Mouse (Mus musculus): Measurements from ENCODE around the gene Ttll7. TPM values are rescaled to one million over a fixed set of nuclear protein-coding genes. Genes with fewer than 3 reads are reported as not detected.

Gene Ttll7
- polyA plus RNA-seq, 2 experiments = 0.23 to 0.47 TPM

GRCm38 (mm10) chr3:146849360-146849759 lies 2.8 kb upstream of the Ttll7 start:
- TF ChIP-seq EP300 (IDR thresholded peaks at IDR 0.05; ENCODE audit: low read depth) = no peak
- TF ChIP-seq CTCF (IDR thresholded peaks at IDR 0.05; ENCODE audit: low read depth) = no peak
- no peak overlapping the region for H3K4me3 ChIP-seq (ENCODE audit: insufficient read depth in 1 of 2, low read depth in 2 of 2, low read length in 2 of 2)
- H3K9me3 ChIP-seq (ENCODE audit: control insufficient read depth, low read length) = no peaks in the 10 kb centered on the region
- DNase-seq (ENCODE audit: low read depth in 3 of 3, low spot score in 3 of 3) = no peak
- 62% methylated on average over 7 of the region's 7 CpGs for WGBS (ENCODE audit: insufficient replicate concordance)
- H3K27ac ChIP-seq = no peak overlapping the region
- no peak overlapping the region for H3K4me2 ChIP-seq (ENCODE audit: low read depth)
- no peaks in the 10 kb centered on the region for H3K36me3 ChIP-seq (replicated peaks; ENCODE audit: control insufficient read depth, insufficient read depth, low read depth)
- H3K27me3 ChIP-seq (ENCODE audit: control insufficient read depth, insufficient read depth, low read length) = no peaks in the 10 kb centered on the region; the same call in none of the 2 replicates
- H3K4me1 ChIP-seq (replicated peaks; ENCODE audit: control insufficient read depth in 2 of 2, insufficient read depth in 2 of 2, low read length in 1 of 2) = no peaks in the 10 kb centered on the region
- no peak for ATAC-seq (ENCODE audit: insufficient read depth)
- no peak overlapping the region for H3K9ac ChIP-seq (replicated peaks)

DNA sequence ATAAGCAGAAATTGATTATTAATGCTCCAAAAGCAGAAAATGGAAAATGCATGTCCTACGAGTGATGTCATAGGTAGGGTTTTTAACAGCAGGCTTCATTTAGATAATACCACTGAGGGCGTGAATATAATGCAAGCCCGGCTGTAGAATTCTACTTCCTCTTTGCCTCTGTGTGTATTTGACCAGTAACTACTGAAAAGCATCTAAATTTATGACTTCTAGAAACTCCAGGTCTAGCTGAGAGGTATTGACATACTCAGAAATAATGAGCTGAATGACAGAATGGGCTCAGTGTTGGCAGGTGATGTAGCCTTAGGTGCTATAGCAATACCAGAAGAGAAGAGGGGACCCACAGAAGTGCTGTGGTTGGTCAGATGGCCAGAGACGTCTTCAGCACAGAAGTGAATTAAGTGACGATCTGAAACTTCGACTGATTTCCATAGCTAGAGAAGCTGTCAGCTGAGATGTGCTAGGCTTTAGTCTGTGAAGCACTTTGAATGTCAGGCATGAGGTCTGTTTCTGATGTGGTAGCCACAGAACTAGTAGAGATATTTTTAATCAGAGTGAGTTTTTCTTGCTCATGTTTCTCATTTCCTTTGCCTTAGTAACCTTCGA lies 2.4 kb downstream of the Ttll7 start:
- H3K4me3 ChIP-seq (ENCODE audit: insufficient read depth in 1 of 2, low read depth in 2 of 2, low read length in 2 of 2) = no peak overlapping the region
- ATAC-seq (ENCODE audit: insufficient read depth) (no peak), DNase-seq (ENCODE audit: low read depth in 3 of 3, low spot score in 3 of 3) (no peak)
- no peaks in the 10 kb centered on the region for H3K4me1 ChIP-seq (replicated peaks; ENCODE audit: control insufficient read depth in 2 of 2, insufficient read depth in 2 of 2, low read length in 1 of 2)
- 38% methylated on average over 7 of the region's 7 CpGs for WGBS (ENCODE audit: insufficient replicate concordance)
- H3K27ac ChIP-seq = no peak overlapping the region
- H3K9ac ChIP-seq (replicated peaks) = no peak overlapping the region
- no peak overlapping the region for H3K4me2 ChIP-seq (ENCODE audit: low read depth)
- H3K9me3 ChIP-seq (ENCODE audit: control insufficient read depth, low read length) = no peaks in the 10 kb centered on the region
- no peaks in the 10 kb centered on the region; the same call in none of the 2 replicates for H3K27me3 ChIP-seq (ENCODE audit: control insufficient read depth, insufficient read depth, low read length)
- TF ChIP-seq EP300 (IDR thresholded peaks at IDR 0.05; ENCODE audit: low read depth) (no peak), CTCF (IDR thresholded peaks at IDR 0.05; ENCODE audit: low read depth) (no peak)
- H3K36me3 ChIP-seq (replicated peaks; ENCODE audit: control insufficient read depth, insufficient read depth, low read depth) = no peaks in the 10 kb centered on the region

DNA sequence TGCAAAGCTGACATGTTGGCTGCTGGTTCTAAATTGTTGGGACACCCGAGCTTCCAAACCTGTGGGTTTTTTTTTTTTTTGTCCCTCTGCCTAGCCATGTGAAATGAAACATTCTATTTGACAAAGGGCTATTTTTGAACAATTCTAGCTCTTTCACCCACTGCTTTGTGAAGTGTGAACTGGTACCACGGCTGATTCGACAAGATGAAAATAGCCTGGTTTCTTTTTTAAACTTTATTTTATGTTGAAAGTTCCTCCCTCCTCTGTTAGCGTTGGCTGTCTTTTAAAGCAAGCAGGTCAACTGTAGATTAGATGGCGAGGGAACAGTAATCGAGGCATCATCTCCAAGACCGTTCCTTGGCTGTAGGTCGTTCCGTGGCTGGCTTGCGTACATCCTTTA lies 5.2 kb downstream of the Ttll7 start:
- TF ChIP-seq CTCF (IDR thresholded peaks at IDR 0.05; ENCODE audit: low read depth) (no peak), EP300 (IDR thresholded peaks at IDR 0.05; ENCODE audit: low read depth) (no peak)
- no peaks in the 10 kb centered on the region; the same call in 1 of the 2 replicates for H3K27me3 ChIP-seq (ENCODE audit: control insufficient read depth, insufficient read depth, low read length)
- no peak overlapping the region for H3K4me3 ChIP-seq (ENCODE audit: insufficient read depth in 1 of 2, low read depth in 2 of 2, low read length in 2 of 2)
- no peak overlapping the region for H3K9ac ChIP-seq (replicated peaks)
- H3K36me3 ChIP-seq (replicated peaks; ENCODE audit: control insufficient read depth, insufficient read depth, low read depth) = no peaks in the 10 kb centered on the region
- H3K4me2 ChIP-seq (ENCODE audit: low read depth) = no peak overlapping the region
- H3K4me1 ChIP-seq (replicated peaks; ENCODE audit: control insufficient read depth in 2 of 2, insufficient read depth in 2 of 2, low read length in 1 of 2) = no peaks in the 10 kb centered on the region
- H3K9me3 ChIP-seq (ENCODE audit: control insufficient read depth, low read length) = no peaks in the 10 kb centered on the region
- ATAC-seq (ENCODE audit: insufficient read depth) (no peak), DNase-seq (ENCODE audit: low read depth in 3 of 3, low spot score in 3 of 3) (no peak)
- no peak overlapping the region for H3K27ac ChIP-seq
- 72% methylated on average over 10 of the region's 10 CpGs for WGBS (ENCODE audit: insufficient replicate concordance)

DNA sequence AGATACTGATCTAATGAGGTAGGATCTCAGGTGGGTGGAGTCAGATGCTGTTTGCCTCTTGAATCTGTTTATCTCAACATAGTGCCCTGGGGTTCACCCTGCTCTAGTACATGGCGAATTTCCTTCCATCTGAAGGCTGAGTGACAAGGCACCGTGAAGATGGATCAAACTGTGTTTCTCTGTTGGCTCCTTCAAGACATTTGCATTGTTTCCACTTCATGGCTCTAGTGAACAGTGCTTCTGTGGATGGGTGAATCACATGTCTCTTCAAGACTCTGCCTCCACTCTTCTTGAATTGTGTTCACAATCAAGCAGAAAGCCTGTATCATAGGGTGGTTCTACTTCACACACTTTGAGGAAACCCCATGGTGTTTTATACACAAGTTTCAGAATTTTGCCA lies 8.1 kb downstream of the Ttll7 start:
- 57% methylated on average over 2 of the region's 2 CpGs for WGBS (ENCODE audit: insufficient replicate concordance)
- H3K27me3 ChIP-seq (ENCODE audit: control insufficient read depth, insufficient read depth, low read length) = no peaks in the 10 kb centered on the region
- H3K27ac ChIP-seq = no peak overlapping the region
- no peaks in the 10 kb centered on the region for H3K4me1 ChIP-seq (replicated peaks; ENCODE audit: control insufficient read depth in 2 of 2, insufficient read depth in 2 of 2, low read length in 1 of 2)
- no peak overlapping the region for H3K4me2 ChIP-seq (ENCODE audit: low read depth)
- no peaks in the 10 kb centered on the region for H3K9me3 ChIP-seq (ENCODE audit: control insufficient read depth, low read length)
- DNase-seq (ENCODE audit: low read depth in 3 of 3, low spot score in 3 of 3) = no peak
- no peak overlapping the region for H3K4me3 ChIP-seq (ENCODE audit: insufficient read depth in 1 of 2, low read depth in 2 of 2, low read length in 2 of 2)
- H3K36me3 ChIP-seq (replicated peaks; ENCODE audit: control insufficient read depth, insufficient read depth, low read depth) = no peaks in the 10 kb centered on the region
- ATAC-seq (ENCODE audit: insufficient read depth) = no peak
- H3K9ac ChIP-seq (replicated peaks) = no peak overlapping the region
- no peak for TF ChIP-seq EP300 (IDR thresholded peaks at IDR 0.05; ENCODE audit: low read depth)
- TF ChIP-seq CTCF (IDR thresholded peaks at IDR 0.05; ENCODE audit: low read depth) = no peak

DNA sequence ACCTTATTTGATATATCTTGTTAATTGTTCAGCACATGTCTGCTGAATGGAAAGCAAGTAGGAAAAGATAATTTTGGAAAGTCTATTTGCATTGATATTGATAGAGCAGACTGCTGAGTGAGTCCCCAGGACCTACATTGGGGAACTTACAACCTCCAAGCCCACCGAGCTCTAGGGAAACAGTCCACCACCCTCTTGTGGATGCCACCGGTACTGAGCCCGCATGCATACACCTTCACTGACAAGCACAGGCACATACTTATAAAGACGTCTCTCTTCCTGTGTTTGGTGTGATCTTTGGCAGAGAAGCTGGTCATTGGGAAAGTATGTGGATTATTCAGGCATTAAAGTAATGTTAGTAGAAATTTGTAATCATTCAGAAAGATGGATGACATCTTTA lies 14.4 kb downstream of the Ttll7 start:
- no peak overlapping the region for H3K4me2 ChIP-seq (ENCODE audit: low read depth)
- no peaks in the 10 kb centered on the region for H3K9me3 ChIP-seq (ENCODE audit: control insufficient read depth, low read length)
- H3K27me3 ChIP-seq (ENCODE audit: control insufficient read depth, insufficient read depth, low read length) = no peaks in the 10 kb centered on the region
- ATAC-seq (ENCODE audit: insufficient read depth) (no peak), DNase-seq (ENCODE audit: low read depth in 3 of 3, low spot score in 3 of 3) (no peak)
- no peak overlapping the region for H3K27ac ChIP-seq
- H3K4me1 ChIP-seq (replicated peaks; ENCODE audit: control insufficient read depth in 2 of 2, insufficient read depth in 2 of 2, low read length in 1 of 2) = no peaks in the 10 kb centered on the region
- no peak overlapping the region for H3K4me3 ChIP-seq (ENCODE audit: insufficient read depth in 1 of 2, low read depth in 2 of 2, low read length in 2 of 2)
- H3K36me3 ChIP-seq (replicated peaks; ENCODE audit: control insufficient read depth, insufficient read depth, low read depth) = no peaks in the 10 kb centered on the region
- 22% methylated on average over 4 of the region's 4 CpGs for WGBS (ENCODE audit: insufficient replicate concordance)
- H3K9ac ChIP-seq (replicated peaks) = no peak overlapping the region
- TF ChIP-seq EP300 (IDR thresholded peaks at IDR 0.05; ENCODE audit: low read depth) (no peak), CTCF (IDR thresholded peaks at IDR 0.05; ENCODE audit: low read depth) (peak; percentile 64)

All from liver, embryonic 14.5 days (tissue).